Mouse (Mus musculus): ENCODE measurements around the gene Magi2.

DNA sequence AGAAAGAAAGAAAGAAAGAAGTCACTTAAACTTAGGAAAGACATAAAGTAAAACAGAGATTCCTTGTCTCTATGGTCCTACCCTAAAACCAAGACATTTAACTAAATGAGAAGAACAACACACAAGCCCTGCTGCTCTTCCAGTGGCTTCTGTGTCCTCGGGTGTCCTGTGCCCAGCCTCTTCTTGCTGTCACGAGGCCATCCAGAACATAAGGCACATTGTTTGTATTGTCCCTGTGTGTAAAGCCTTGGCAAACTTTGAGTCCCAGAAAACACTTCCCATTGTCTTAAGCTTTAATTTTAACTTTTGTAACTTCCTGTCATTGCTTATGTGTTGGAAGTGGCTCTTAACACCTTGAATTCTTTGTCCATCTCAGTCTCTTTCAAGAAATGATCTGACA is 1348.0 kb downstream of the Magi2 start:
- TF ChIP-seq EP300 (IDR thresholded peaks at IDR 0.05; ENCODE audit: low read depth) (no peak), CTCF (IDR thresholded peaks at IDR 0.05; ENCODE audit: low read depth) (no peak)
